Mouse (Mus musculus) CH12F3 (cell line): Measurements from ENCODE around the gene H2afz.
"Not testable (repeated sequence)": the region's sequence is repeated elsewhere in the genome, so short reads cannot be mapped to it uniquely, and the experiment has no call there.

Experiments used
- in situ Hi-C: fragments of 300-500 bp; cut with MboI; formaldehyde crosslinking; loops from 2 replicates; pipeline ENCODE4 v1.14.3; 2020; ENCODE audit warnings: low sequenced_read_pairs

H2afz gene

DNA sequence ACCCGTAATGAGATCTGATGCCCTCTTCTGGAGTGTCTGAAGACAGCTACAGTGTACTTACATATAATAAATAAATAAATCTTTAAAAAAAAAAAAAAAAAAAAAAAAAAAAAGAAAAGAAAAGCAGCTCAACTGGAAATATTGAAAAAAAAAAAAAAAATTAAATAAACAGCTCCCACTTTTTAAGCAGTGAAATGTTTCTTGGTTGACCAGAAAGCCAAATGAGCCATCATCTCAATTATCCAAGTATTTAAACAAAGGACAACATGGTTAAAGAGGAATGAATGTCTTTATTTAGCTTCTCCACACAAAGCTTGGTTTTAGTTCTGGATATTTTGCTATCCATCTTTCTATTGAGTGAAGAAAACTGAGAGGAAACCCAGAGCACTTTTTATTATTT, 50.3 kb downstream of the H2afz start:
- in situ Hi-C loops = not testable (repeated sequence)
